Mouse (Mus musculus): Measurements from ENCODE around the gene Efr3b. TPM values are rescaled to one million over a fixed set of nuclear protein-coding genes. Genes with fewer than 3 reads are reported as not detected.

Gene Efr3b
- total and polyA plus RNA-seq, 2 experiments from 2014 or later, result 29.0 to 159 TPM

DNA sequence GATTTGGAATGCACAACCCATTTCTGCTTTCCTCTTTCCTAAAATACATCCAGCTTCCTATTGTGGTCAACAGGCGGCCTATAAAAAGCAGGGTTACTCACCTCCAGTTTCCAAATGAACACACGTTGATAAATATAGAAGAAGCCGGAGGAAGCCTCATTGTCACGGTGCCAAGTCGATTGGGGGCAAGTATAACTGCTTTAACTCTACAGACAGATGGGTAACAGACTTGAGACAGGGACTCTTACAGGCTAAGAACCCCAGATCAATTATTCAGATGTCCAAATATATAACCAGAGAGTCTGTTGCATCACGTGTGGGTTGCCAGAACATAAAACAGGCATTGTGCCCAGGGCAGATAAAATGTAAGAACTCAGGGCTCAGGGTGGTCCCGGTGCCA lies 15.9 kb downstream of the Efr3b start:
- 56% methylated on average over 7 of the region's 7 CpGs for WGBS
- ATAC-seq (no peak), DNase-seq (ENCODE audit: low spot score) (peak; percentile 32)
- TF ChIP-seq CTCF (IDR thresholded peaks at IDR 0.05; ENCODE audit: low read depth), result no peak
- Histone ChIP-seq H3K4me3 (ENCODE audit: low read length) (no peak overlapping the region), H3K9me3 (ENCODE audit: low read length) (no peaks in the 10 kb centered on the region), H3K4me2 (ENCODE audit: low read depth, low read length) (no peak overlapping the region), H3K4me1 (ENCODE audit: insufficient read depth, low read length) (no peaks in the 10 kb centered on the region), H3K27ac (no peak overlapping the region), H3K27me3 (ENCODE audit: insufficient read depth, low read length) (no peaks in the 10 kb centered on the region), H3K9ac (replicated peaks; ENCODE audit: low read length) (no peak overlapping the region), H3K36me3 (ENCODE audit: insufficient read depth, low read length) (no peaks in the 10 kb centered on the region)

DNA sequence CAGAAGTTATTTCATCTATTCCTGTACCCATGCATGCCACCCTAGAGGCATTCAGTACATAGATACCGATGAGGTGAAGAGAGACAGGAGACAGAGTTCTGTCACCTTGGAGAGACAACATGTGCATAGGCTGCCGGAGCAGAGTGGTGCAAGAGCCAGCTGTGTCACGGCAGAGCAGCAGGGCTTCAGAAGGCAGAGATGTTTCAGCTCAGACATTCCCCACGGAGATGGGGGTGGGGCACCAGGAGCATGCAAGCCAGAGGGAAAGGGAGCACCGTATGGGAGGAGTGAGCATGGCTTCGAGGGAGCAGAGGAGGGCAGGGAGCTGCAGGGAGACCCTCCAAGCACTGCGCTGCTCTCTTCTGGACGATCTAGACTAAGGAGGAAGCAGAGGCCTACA lies 18.2 kb downstream of the Efr3b start:
- Histone ChIP-seq H3K4me2 (ENCODE audit: low read depth, low read length) (no peak overlapping the region), H3K4me3 (ENCODE audit: low read length) (no peak overlapping the region), H3K9me3 (ENCODE audit: low read length) (no peaks in the 10 kb centered on the region), H3K9ac (replicated peaks; ENCODE audit: low read length) (no peak overlapping the region), H3K36me3 (ENCODE audit: insufficient read depth, low read length) (no peaks in the 10 kb centered on the region), H3K27me3 (ENCODE audit: insufficient read depth, low read length) (no peaks in the 10 kb centered on the region), H3K27ac (no peak overlapping the region), H3K4me1 (ENCODE audit: insufficient read depth, low read length) (peaks cover 7% of the 10 kb centered on the region; the same call in 1 of the 2 replicates)
- DNase-seq (ENCODE audit: low spot score), result peak; percentile 32
- peak; percentile 59; the same call in 1 of the 2 replicates for ATAC-seq
- WGBS, result 38% methylated on average over 8 of the region's 8 CpGs
- TF ChIP-seq CTCF (IDR thresholded peaks at IDR 0.05; ENCODE audit: low read depth), result no peak

DNA sequence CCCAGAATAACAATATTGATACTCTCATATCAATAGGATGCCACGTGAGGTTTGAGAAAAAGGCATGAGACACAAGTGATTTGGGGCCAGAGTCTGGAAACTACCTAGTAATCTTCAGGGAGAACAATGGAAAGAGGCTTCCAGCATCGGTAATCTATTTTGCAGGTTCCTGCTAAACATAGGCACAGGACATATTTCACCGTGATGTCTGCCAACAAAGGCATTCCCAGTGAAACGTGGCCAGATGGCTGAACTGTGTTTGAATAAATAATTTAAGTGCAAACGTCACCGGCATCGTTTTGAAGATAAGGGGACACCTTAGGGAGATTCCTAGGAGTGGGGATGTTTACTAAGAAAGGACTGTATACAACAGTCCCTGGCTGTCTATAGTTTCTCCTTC lies 22.4 kb downstream of the Efr3b start:
- 30% methylated on average over 7 of the region's 7 CpGs for WGBS
- Histone ChIP-seq H3K4me3 (ENCODE audit: low read length) (no peak overlapping the region), H3K9me3 (ENCODE audit: low read length) (no peaks in the 10 kb centered on the region), H3K9ac (replicated peaks; ENCODE audit: low read length) (no peak overlapping the region), H3K27ac (no peak overlapping the region), H3K27me3 (ENCODE audit: insufficient read depth, low read length) (no peaks in the 10 kb centered on the region), H3K36me3 (ENCODE audit: insufficient read depth, low read length) (no peaks in the 10 kb centered on the region), H3K4me2 (ENCODE audit: low read depth, low read length) (no peak overlapping the region), H3K4me1 (ENCODE audit: insufficient read depth, low read length) (peaks cover 10% of the 10 kb centered on the region; the same call in 1 of the 2 replicates)
- peak; percentile 40 for DNase-seq (ENCODE audit: low spot score)
- no peak for TF ChIP-seq CTCF (IDR thresholded peaks at IDR 0.05; ENCODE audit: low read depth)
- ATAC-seq, result no peak

DNA sequence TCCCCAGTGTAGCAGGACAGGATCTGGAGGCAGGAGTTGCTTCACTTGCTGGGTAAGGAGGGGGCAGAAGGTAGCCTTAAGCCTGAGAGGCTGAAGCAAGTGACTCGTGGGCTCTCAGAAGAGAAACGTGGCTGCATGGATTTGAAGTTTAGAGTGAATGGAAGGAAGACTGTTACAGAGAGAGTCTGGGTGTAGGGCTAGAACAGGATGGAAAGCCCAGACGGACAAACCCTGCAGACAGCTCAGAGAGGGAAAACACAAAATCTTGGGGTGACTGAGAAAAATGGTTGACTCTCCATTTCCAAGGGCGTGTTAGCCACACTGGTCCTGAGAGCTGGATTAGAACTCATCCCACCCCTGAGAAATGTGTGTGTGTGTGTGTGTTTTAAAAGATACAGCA lies 23.0 kb downstream of the Efr3b start:
- Histone ChIP-seq H3K27ac (no peak overlapping the region; the same call in 1 of the 2 replicates), H3K36me3 (ENCODE audit: insufficient read depth, low read length) (no peaks in the 10 kb centered on the region), H3K4me3 (ENCODE audit: low read length) (no peak overlapping the region), H3K4me1 (ENCODE audit: insufficient read depth, low read length) (peaks cover 10% of the 10 kb centered on the region; the same call in 1 of the 2 replicates), H3K9ac (replicated peaks; ENCODE audit: low read length) (no peak overlapping the region), H3K27me3 (ENCODE audit: insufficient read depth, low read length) (no peaks in the 10 kb centered on the region), H3K4me2 (ENCODE audit: low read depth, low read length) (no peak overlapping the region), H3K9me3 (ENCODE audit: low read length) (no peaks in the 10 kb centered on the region)
- ATAC-seq (no peak), DNase-seq (ENCODE audit: low spot score) (no peak)
- TF ChIP-seq CTCF (IDR thresholded peaks at IDR 0.05; ENCODE audit: low read depth), result no peak
- 77% methylated on average over 4 of the region's 4 CpGs for WGBS

DNA sequence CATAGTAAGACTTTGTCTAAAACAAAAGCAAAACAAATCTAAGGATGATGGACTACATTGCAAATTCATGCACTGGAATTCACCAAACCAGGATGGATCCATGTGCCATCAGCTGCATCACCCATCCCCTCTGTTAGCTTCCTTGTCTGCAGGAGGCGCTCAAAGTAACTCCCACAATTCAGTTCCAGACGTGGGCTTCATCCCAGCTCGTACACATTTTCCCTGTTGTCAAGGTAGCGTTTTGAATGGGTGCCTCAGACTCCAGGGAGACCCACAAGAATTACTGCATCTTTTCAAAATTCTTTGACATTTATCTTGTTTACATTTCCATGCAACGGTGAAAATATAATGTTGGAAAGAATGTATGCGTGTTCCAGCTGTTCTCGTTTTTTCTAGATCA lies 23.5 kb downstream of the Efr3b start:
- no peak overlapping the region for H3K4me2 ChIP-seq (ENCODE audit: low read depth, low read length)
- TF ChIP-seq CTCF (IDR thresholded peaks at IDR 0.05; ENCODE audit: low read depth), result peak; percentile 14; the same call in 1 of the 2 replicates
- peaks cover 10% of the 10 kb centered on the region; the same call in 1 of the 2 replicates for H3K4me1 ChIP-seq (ENCODE audit: insufficient read depth, low read length)
- H3K36me3 ChIP-seq (ENCODE audit: insufficient read depth, low read length), result no peaks in the 10 kb centered on the region
- H3K9ac ChIP-seq (replicated peaks; ENCODE audit: low read length), result no peak overlapping the region
- H3K27ac ChIP-seq, result no peak overlapping the region
- H3K27me3 ChIP-seq (ENCODE audit: insufficient read depth, low read length), result no peaks in the 10 kb centered on the region
- 58% methylated on average over 7 of the region's 7 CpGs for WGBS
- DNase-seq (ENCODE audit: low spot score) (no peak), ATAC-seq (no peak)
- no peak overlapping the region for H3K4me3 ChIP-seq (ENCODE audit: low read length)
- H3K9me3 ChIP-seq (ENCODE audit: low read length), result no peaks in the 10 kb centered on the region

DNA sequence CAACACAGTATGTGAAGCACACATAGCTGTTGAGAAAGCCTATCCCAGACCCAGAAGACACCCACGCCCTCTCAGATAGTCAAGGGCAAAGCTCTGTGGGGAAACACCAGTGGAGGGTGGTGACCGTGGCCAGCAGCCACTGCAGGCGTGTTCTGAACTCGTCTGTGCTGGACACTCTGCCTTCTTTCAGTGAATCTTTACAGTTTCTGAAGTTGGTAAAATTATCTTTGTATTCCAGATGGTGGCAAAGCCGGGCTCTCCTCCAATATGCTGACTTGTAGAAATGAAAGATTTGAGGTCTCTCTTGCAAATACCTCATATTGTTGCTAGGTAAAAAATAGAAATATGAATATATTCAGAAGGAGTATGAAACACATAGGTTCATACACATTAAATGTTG lies 27.0 kb downstream of the Efr3b start:
- no peak for TF ChIP-seq CTCF (IDR thresholded peaks at IDR 0.05; ENCODE audit: low read depth)
- Histone ChIP-seq H3K27ac (no peak overlapping the region), H3K4me2 (ENCODE audit: low read depth, low read length) (no peak overlapping the region), H3K4me1 (ENCODE audit: insufficient read depth, low read length) (peaks cover 30% of the 10 kb centered on the region), H3K9ac (replicated peaks; ENCODE audit: low read length) (no peak overlapping the region), H3K27me3 (ENCODE audit: insufficient read depth, low read length) (no peaks in the 10 kb centered on the region), H3K9me3 (ENCODE audit: low read length) (no peaks in the 10 kb centered on the region), H3K36me3 (ENCODE audit: insufficient read depth, low read length) (no peaks in the 10 kb centered on the region), H3K4me3 (ENCODE audit: low read length) (no peak overlapping the region)
- DNase-seq (ENCODE audit: low spot score) (no peak), ATAC-seq (no peak)
- WGBS, result 88% methylated on average over 5 of the region's 5 CpGs

DNA sequence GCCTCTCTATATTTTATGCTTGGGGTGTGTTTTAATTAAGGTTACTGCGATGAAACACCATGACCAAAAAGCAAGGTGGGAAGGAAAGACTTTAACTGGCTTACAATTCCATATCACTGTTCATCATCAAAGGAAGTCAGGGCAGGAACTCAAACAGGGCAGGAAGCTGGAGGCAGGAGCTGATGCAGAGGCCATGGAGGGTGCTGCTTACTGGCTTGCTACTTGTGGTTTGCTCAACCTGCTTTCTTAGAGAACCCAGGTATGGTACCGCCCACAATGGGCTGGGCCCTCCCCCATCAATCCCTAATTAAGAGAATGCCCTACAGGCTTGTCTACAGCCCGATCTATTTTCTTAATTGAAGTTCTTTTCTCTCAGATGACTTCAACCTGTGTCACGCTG lies 27.4 kb downstream of the Efr3b start:
- WGBS, result 84% methylated on average over 4 of the region's 4 CpGs
- Histone ChIP-seq H3K4me1 (ENCODE audit: insufficient read depth, low read length) (peaks cover 32% of the 10 kb centered on the region), H3K4me3 (ENCODE audit: low read length) (no peak overlapping the region), H3K27ac (no peak overlapping the region), H3K9ac (replicated peaks; ENCODE audit: low read length) (no peak overlapping the region), H3K4me2 (ENCODE audit: low read depth, low read length) (no peak overlapping the region), H3K9me3 (ENCODE audit: low read length) (no peaks in the 10 kb centered on the region), H3K27me3 (ENCODE audit: insufficient read depth, low read length) (no peaks in the 10 kb centered on the region), H3K36me3 (ENCODE audit: insufficient read depth, low read length) (no peaks in the 10 kb centered on the region)
- no peak for DNase-seq (ENCODE audit: low spot score)
- no peak for ATAC-seq
- no peak for TF ChIP-seq CTCF (IDR thresholded peaks at IDR 0.05; ENCODE audit: low read depth)
